Mouse (Mus musculus): ENCODE data around the gene Olfr427. TPM values are rescaled to one million over a fixed set of nuclear protein-coding genes. Genes with fewer than 3 reads are reported as not detected.

Olfr427 gene
- polyA plus RNA-seq (2012; rRNA removed; ENCODE audit: low replicate concordance), result not detected in 2 replicates

DNA sequence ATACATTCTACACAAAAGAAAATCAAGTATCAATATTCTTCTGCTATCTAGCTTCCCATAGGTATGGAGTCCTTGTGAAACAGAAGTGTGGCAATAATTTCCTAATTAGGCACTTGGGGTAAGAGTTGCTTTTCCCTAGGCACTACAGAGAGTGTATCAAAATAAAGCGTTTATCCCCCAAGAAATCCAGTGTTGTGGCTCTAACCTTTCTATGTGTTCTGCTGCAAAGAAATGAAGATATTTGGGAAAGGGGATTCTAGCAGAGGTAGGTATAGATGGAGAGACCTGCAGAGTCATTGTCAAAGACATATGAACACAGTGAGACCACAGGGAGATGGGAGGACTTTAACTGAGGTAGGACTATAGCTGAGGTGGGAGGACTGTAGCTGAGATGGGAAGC lies at the start of gene Olfr427:
Gene Olfr427, plus strand, starts transcription at position 301 of the 400 bp plus-strand sequence.

DNA sequence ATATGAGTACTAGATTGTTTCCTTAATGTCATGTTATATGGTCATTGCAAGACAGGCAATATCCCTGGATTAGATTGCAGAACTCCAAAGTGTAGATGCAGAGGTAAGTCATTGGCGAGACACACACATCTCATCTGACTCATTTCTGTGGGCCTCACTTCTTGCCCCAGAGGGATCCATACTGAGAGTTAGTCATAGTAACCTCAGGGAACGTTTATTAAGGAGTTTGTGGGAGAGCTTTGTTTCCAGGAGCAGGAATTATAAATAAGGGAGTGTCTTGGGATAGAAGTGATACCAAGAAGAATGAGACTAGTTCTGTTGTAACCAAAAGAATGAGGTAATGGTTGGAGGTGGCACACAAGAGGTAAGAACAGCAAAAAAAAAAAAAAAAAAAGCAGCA lies 47.8 kb upstream of the Olfr427 start, which contains the start of gene Olfr432:
Gene Olfr432, plus strand, starts transcription at position 313 of the 400 bp plus-strand sequence.

DNA sequence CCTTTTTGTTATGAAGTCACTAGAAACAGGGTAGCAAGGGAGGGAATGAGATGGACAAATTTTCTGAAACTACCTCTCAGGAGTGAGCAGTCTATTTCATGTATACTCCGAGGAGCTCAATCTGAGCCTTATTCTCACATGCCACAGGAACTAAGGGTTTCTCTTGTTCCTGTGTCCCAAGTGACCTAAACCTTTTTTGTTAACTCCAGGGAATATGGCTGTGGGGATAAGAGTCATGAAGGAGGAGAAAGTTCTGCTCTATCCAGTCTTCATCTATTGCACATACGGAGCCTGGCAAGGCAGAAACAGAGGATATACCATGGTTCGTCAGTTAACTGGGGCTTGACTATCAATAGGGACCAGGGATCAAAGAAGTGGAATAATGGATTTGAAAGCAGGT lies 30.4 kb upstream of the Olfr427 start, which contains the start of gene Olfr430:
Gene Olfr430, plus strand, starts transcription at position 301 of the 400 bp plus-strand sequence.

DNA sequence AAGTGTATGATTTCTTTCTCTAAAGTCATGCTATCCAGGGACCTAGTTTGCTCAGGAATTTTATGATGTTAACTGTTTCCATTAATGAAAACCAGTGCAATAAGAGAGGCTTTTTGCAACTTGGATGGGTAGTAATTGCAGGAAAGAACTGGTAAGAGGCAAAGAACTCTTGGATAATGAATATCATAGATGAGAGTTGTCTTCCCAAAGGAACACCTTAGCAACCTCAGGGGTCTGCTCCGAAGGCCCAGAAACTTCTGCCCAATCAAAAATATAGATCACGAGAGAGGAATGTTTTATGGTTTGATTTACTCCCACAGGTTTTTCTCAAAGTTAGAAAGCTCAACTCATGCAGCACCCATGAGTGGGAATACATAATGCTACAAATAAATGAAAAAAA lies 12.7 kb upstream of the Olfr427 start, which contains the start of gene Olfr429:
Gene Olfr429, plus strand, starts transcription at position 301 of the 400 bp plus-strand sequence.

DNA sequence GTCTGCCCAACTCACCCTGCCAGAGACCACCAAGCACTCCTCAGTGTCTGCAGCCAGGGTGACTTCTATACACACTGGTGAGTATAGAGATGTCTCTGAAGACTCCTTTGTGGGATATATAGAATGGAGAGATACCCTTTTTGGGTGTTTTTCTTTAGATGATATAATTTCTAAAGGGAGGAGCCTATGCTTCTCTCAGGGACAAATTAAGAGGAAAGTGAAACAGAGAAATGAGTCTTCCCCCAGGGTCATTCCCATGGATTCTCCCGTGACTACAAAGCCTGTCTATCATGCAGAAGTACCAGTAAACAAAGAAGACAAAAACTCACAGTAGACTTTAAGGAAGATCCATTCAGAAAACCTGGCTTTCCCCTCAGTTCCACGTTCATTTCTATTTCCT lies 24.4 kb downstream of the Olfr427 start, which contains the start of gene Olfr231:
Gene Olfr231, minus strand, starts transcription at position 101 of the 400 bp plus-strand sequence.

DNA sequence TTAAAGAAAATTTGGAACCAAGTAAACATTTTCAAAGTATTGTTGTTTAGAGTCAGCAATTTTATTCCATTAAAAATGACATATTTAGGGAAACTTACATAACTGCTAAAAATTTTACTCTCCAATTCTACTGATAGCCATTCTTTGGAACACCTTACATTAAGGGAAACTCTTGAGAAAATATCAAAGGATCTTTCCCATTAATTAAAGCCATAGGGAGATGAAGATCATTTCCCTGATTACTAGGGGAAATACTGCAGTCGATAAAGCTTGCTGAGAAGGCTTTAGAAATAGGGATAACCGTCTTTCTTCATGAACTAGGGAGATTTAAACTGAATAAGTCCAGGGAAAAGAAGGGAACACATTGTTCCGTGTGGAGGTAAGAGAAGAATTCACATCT lies 34.5 kb downstream of the Olfr427 start, which contains the start of gene Olfr424:
Gene Olfr424, plus strand, starts transcription at position 301 of the 400 bp plus-strand sequence.

Other genes with a start within 250 kb of the Olfr427 start
- gene Ifi211, start 183.8 kb upstream of the Olfr427 start, polyA plus RNA-seq (2012; rRNA removed; ENCODE audit: low replicate concordance), result 2.0 and 4.2 TPM in 2 replicates
- gene Mndal, start 154.4 kb upstream of the Olfr427 start, polyA plus RNA-seq (2012; rRNA removed; ENCODE audit: low replicate concordance), result 8.0 and 19.3 TPM in 2 replicates
- 17.8 and 37.0 TPM in 2 replicates for gene Ifi203, start 154.2 kb upstream of the Olfr427 start, polyA plus RNA-seq (2012; rRNA removed; ENCODE audit: low replicate concordance)
- gene Ifi202b, start 114.1 kb upstream of the Olfr427 start, polyA plus RNA-seq (2012; rRNA removed; ENCODE audit: low replicate concordance), result 0.17 and 0.56 TPM in 2 replicates
- 4.2 and 12.6 TPM in 2 replicates for gene Ifi205, start 65.1 kb upstream of the Olfr427 start, polyA plus RNA-seq (2012; rRNA removed; ENCODE audit: low replicate concordance)
- 0.70 TPM in 2 replicates for gene Olfr433, start 56.2 kb upstream of the Olfr427 start, polyA plus RNA-seq (2012; rRNA removed; ENCODE audit: low replicate concordance)
- 0.29 and 0.46 TPM in 2 replicates for gene Olfr432, start 47.7 kb upstream of the Olfr427 start, polyA plus RNA-seq (2012; rRNA removed; ENCODE audit: low replicate concordance)
- gene Olfr430, start 30.3 kb upstream of the Olfr427 start, polyA plus RNA-seq (2012; rRNA removed; ENCODE audit: low replicate concordance), result not detected in 2 replicates
- not detected in 2 replicates for gene Olfr429, start 12.6 kb upstream of the Olfr427 start, polyA plus RNA-seq (2012; rRNA removed; ENCODE audit: low replicate concordance)
- gene Olfr231, start 24.3 kb downstream of the Olfr427 start, polyA plus RNA-seq (2012; rRNA removed; ENCODE audit: low replicate concordance), result not detected in 2 replicates
- not detected in 2 replicates for gene Olfr424, start 34.6 kb downstream of the Olfr427 start, polyA plus RNA-seq (2012; rRNA removed; ENCODE audit: low replicate concordance)
- gene Olfr420, start 58.7 kb downstream of the Olfr427 start, polyA plus RNA-seq (2012; rRNA removed; ENCODE audit: low replicate concordance), result not detected in 2 replicates
- gene Spta1, start 75.9 kb downstream of the Olfr427 start, polyA plus RNA-seq (2012; rRNA removed; ENCODE audit: low replicate concordance), result 0.10 TPM in 1 of 2 replicates, not detected in the other
- gene Olfr419, start 155.2 kb downstream of the Olfr427 start, polyA plus RNA-seq (2012; rRNA removed; ENCODE audit: low replicate concordance), result not detected in 2 replicates
- gene Mptx1, start 233.6 kb downstream of the Olfr427 start, polyA plus RNA-seq (2012; rRNA removed; ENCODE audit: low replicate concordance), result not detected in 2 replicates